Mouse (Mus musculus) thymus, postnatal 25 days (tissue): ENCODE measurements around the gene Tmtc2.

Experiments used
- DNase-seq: peaks from one replicate; pipeline ENCODE4 v3.0.0; 2022

Gene Tmtc2

DNA sequence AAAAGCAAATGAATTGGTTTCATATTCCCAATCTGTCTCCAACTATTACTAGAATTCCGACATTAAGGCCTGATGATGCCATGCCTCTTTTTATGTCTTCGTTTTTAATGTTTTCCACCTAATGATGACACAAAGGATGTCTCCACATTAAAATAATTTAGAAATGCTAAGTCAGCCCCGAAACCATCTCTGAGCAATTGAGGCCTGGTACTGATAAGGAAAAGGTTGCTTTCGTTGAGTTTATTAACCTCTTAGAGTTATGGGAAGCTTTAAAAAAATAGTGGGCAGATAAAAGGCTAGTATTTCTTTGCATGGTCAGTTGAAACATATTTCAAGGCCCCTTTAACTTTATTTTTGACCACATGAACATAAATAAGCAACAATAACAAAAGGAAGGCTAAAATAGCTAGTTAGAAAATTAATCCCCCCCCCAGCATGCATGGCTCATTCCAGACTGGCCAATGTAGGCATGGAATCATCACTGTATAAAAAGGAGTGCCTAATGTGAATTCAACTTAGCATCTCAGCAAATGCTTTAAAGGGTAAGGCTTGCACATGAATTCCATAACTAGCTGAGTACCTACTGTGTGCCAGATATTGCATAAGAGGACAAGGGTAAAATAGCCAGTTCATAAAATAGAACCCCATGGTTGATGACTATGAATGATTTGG is 168.3 kb downstream of the Tmtc2 start:
- no peak for DNase-seq

DNA sequence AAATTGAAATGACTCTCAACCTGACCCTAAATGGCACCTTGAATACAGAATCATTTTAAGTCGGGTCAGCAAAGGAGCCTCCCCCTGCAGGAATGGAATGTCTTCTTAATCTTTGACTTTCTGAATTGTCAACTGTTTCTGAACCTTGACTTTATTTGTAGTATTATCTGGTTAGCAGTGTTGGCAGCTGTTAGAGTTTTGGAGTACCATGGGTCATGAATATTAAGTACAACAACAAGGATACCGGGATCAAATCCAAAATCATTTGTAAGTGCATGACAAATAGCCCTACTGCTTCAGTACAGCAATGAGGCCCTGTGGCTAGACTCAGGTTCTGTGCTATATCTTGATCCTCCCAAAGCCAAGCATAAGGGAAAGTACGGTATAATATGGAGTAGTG is 170.3 kb downstream of the Tmtc2 start:
- DNase-seq: no peak

DNA sequence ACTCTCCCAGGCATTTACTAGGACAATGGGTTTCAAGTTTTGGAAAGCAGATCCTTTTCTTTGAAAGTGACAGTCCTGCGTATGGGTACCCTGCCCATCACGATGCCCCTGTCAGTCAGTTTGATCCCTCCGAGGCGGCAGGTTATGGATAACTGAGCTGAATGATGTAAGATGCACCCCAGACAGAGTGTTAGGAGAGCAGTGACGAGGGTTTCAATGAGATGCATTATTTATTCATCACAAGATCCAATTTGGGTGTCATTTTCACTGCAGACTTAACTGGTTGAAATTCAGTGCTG is 171.8 kb downstream of the Tmtc2 start:
- no peak for DNase-seq

DNA sequence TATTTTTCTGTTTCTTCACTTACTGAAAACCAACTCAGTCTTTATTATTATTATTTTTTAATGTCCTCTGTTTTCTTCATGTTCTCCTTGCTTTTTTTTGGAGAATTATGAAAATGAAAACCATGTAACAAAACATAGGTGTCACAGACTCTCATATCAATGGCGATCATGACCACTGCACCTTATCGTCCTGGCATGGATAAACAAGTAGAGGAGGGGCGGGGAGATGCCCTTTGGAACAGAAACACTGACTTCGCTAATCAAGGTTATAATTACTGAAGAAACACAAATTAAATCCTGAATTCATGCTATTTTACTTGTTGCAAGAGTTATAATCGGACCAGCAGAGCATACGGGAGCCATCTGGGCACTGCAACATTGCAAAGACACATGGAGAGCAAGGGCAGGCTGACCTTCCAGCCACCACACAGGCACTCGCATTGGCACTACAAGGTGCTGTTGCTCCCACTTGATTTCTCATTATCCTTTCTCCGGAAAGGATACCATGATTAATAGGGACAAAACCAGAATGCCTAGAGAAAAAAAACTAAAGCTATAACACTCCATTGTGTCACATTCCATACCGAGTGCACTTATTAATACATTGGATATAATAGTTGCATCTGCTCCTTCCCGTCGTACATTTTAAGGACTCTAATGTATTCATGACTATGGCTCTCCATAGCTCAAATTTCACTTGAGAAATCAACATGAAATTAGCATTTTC is 172.3 kb downstream of the Tmtc2 start:
- DNase-seq: no peak

DNA sequence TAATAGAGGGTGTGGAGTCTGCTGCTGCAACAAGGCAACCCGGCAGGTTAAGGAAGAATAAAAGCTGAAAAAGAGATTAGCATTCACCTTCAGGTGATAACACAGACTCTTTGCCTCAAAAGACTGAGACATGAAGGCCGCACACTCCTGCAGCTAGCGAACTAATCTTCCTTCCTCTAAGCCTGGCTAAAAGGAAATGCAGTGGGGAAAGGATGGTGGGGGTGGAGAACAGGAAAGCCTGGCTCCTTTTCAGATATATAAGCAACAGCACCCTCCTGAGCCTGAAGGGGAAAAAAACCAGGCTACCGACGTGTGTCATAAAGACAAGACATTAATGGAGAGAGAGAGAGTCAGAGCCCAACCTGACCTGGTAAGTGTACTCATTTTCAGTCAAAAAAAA is 174.9 kb downstream of the Tmtc2 start:
- DNase-seq: no peak

DNA sequence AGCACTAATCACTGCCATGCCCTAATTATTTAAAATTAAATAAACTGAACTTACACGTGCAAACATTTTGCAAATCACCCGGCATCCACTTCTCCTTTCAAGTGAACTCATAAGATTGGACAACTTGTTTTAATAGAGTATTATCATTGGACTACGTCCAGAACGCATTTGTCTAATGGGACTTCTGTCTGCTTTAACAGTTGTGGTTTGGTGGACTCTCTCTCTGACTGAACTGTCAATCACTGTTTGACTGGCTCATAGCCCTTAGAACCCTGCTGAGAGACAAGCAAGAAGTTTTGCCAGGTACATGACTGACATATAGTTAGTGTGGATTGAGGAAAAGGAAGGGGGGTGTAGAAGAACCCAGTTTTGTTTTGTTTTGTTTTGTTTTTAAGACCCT is 190.2 kb downstream of the Tmtc2 start:
- DNase-seq: no peak

DNA sequence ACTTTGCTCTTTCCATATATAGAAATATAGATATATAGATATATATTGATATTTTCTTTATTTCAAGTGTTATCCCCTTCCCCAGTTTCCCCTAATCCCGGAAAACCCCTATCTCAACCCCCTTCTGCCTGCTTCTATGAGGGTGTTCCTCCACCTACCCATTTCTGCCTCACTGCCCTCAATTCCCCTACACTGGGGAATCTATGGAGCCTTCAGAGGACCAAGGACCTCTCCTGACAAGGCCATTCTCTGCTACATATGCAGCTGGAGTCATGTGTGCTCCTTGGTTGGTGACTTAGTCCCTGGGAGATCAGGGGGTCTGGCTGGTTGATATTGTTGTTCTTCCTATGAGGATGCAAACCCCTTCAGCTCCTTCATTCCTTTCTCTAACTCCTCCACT is 192.5 kb downstream of the Tmtc2 start:
- no peak for DNase-seq

DNA sequence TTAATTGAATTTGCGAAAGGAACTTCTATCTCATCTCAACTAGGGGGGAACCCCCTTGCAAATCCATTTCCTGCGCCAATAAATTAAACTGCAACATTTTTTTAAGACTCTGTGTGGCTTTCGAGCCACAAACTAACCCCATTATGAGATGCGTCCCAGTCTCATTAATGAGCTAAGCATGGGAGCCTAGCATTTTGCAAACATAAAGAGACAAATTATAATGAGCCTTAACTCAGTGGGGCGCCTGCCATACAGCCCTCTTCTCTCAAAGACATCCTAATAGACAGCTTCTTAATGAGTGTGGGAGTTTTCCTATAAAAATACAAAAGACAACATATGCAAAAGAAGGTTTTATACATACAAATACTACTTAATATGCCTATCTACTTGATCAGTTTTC is 193.0 kb downstream of the Tmtc2 start:
- no peak for DNase-seq

DNA sequence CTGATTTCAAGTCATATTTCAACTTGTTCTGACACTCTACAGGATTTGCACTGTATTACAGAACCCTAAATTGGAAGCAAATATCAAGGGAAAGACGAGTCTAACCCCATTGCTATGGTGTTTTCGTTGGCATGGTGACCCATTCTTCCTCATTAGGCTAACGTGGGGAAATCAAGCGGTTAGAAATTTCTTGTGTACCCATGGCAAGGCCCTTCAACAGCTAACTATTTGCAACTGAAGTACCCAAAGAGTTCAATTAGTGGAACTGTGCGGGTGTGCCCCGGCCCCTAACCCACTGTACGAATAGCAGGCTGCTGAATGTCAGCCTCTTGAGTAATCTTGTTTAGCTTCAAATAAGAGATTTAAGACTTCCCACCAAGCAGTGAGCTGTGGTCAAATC is 193.7 kb downstream of the Tmtc2 start:
- DNase-seq: no peak

DNA sequence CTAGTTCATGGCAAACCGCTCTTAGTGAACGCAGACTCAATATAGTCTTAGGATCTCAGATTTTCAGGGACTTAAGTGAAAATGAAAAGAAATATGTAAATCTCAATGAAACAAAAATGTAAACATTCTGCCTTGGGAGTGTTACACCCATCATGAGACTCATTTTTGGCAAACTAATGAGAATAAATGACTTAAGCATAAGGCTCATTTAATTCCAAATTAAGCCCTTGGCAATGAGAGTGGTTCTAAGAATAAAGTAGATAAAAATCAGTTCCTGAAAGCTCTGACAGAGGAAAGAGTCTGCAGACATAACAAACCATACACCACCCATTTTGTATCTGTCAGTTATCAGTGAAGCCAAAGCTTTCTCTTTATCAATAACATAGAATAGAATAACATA is 196.5 kb downstream of the Tmtc2 start:
- no peak for DNase-seq

DNA sequence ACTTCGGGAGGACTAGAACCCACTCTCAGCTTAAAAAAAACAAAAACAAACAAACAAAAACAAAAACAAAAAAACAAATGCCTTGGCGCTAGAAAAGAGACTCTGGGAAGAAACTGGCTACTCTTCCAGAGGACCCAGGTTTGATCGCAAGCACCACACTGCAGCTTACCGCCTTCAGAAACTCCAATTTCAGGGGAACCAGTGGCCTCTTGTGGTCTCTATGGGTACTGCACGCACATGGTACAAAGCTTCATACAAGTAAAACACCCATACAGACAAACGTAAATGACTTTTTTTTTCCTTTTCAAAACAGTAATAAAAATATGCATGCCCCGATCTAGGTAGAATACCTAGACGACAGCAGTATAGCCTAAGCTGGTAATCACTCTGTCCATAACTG is 201.0 kb downstream of the Tmtc2 start:
- peak; percentile 3 for DNase-seq

DNA sequence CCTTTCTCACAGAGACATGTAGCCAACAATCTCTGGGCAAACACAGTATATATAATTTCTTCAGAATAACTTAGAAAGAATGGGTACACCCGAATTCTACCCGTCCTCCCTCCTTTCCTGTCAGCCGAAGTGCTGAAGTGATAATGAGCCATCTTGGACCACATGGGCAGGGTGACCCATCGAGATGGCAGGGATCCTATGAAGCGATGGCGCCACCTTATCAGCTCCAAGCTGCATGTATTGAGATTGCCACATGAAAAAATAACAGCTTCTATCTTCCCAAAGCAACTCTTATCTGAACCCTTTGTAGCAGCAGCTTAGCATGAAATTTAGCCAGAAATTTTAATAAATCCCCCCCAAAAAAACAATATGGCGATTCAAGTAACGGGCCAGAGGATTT is 206.0 kb downstream of the Tmtc2 start:
- DNase-seq: no peak

DNA sequence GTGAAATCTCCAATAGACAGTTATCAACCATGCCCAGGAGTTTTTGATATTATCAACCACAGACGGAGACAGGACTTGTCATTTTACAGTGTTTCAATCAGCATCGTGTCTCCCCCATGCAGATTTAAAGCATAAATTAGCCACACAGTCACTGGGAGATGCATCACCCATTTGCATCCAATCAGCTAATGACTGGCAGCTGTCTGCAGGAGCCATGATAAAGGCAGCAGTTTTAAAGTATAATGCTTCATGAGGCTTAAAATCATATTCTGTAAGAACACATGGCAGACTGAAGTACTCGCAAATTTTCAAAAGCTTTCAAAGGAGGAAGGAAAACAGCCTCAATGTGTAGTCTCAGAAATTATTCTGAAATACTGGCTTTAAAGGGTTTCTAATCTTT is 209.8 kb downstream of the Tmtc2 start:
- DNase-seq: no peak

DNA sequence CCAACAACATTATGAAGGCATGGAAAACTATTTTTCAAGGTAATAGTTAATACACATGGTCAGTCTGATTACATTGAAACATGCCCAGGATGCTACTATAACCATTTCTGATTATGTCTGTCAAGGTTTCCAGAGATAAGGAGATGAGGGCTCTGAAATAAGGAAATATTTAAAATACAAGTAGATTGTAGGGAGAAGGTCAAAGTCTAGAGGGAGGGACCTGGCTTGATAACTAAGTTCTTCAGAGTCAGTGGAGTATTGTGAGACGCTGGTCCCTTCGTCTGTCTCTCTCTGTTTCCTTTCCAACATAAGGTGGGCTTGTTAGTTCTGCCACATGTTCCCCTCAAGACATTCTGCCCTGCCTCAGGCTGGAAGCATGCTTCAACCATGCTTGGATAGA is 223.9 kb downstream of the Tmtc2 start:
- DNase-seq: no peak

DNA sequence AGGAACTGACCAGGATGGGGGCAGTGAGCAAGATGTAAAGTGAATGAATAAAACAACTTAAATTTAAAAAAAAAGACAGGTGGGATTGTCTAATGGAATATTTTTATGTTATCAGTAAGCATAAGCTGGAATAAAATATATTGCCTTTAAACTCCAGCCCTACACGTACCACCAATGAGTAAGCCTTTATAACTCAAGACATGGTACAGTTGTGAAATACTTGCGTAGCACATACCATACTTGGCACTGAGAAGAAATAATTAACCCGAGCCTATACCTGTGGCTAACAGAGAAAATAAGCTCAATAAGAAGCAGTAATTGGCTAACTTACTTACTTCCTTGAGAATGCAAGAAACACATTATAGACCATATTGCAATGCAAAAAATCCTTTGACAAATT is 228.3 kb downstream of the Tmtc2 start:
- no peak for DNase-seq

DNA sequence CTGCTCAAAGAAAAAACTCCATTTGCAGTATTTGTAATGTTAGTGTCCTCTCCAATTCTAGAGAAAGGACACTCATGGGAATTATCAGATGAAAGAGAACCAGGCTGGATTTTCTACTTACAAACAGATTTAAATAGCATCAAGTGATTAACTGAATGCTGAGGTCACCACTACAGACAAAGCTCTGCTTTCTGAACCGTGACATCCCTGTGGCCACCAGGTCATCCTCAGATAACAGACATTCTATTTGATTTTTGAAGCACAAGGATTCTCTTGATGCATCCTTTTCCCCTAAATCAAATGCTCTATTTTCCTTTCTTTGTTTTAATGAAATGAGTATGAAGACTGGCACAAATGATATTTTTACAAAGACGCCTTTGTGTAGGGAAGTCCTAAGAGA is 241.4 kb downstream of the Tmtc2 start:
- no peak for DNase-seq

DNA sequence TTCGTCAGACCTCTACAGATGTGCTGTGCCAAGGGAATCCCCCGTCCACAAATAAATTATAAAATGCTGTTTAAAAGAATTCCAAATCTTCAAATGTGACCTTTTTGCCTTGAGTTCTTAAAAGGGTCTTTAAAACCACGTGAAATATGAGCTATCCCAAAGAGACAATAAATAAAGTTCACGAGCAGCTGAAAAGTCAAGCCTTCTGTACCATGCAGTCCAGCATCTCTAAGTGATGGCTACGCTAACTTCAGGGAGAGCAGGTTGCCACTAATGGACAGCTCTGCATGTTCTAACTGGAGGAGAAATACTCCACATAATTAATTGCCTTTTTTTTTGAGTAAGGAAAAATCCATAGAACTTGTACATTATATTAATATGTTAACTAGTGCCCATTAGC is 243.9 kb downstream of the Tmtc2 start:
- no peak for DNase-seq

DNA sequence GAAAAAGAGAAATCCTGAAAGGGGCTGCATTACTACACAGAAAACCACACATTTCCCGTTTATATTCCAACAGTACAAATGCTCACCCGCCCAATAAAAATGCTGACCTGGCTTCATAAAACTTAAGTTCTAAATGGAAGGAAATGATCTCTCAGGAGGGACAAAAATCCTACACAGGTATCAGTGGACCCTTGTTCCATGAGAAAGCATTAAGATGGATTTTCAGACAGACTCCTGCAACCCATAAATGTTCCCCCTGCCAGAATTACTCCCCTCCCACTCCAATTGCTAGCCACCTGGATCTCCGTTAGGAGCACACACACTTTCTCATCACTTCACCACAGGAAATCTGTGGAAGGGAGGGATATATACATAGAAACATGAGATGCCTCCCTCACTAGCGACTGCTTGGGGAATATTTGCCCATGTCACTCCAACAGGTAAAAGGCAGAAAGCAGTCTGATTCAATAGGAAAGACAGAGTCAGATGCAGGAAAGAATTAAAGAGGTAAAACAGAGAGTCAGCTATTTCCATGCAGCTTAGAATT is 250.5 kb downstream of the Tmtc2 start:
- DNase-seq: no peak

DNA sequence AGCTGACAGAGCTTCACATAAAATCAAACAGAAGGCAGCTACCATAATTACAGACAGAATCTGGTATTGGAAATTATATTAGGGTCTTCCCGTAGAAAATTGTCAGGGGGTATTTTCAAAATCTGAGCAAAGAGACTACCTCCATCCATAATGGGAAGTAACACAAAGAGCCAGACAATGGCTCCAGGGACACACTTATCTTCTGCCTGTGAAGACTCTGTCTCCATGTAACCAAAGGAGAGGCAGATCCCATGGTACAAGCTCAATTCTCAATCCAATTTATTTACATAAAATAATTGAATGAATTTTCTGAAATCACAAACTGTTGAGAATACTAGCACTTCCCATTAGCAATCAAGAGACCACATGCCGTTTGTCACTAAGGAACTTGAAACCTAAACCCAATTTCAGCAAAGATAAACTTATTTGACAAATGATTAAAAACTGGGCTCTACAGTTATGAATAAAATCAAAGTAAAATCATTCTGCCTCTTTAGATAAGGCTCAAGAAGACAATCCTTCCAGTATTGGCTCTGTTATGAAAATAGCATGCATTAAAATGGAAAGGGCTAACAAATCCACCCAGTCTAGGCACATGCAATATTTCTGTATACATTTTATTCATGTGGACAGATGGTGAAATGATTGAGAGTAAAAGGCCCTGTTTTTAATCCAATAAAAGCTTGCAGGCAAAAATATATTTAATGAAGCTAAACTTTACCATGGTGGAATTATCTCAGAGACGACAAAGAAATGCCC is 254.8 kb downstream of the Tmtc2 start:
- no peak for DNase-seq

DNA sequence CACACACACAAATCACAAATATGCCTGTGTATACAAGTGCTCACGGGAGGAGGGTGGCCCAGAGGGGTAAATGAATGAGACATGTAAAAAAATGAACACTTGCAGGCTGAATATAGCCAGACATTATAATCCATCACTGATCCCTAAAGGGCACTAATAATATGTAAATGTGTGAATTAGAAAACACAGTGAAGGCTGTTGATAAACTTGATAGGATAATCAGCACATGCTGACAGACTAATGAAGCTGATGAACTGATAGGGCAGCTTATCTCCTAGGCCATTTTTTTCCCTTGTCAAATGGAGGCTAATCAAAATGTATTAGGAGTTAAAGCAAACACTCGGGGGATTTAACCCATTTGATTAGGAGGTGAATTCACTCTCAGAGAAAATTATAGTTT is 255.4 kb downstream of the Tmtc2 start:
- no peak for DNase-seq

DNA sequence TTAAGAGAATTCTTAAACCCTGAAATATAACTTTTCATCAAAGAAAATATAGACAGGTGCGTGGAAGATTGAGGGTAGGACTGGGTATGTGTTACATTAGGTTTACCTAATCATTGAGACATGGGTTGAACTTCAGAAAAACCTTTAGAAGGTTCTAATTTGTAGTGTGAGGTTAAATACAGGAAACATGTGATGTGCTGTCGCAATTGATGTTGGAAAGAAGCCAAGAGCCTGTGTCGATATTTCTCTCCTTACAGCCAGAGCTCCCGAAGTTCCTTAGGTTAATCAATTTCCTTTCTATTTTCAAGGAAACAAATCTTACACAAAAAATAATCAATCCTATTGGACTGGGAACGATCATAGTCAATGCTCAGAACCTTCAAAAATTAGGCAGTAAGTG is 261.3 kb downstream of the Tmtc2 start:
- DNase-seq: no peak

DNA sequence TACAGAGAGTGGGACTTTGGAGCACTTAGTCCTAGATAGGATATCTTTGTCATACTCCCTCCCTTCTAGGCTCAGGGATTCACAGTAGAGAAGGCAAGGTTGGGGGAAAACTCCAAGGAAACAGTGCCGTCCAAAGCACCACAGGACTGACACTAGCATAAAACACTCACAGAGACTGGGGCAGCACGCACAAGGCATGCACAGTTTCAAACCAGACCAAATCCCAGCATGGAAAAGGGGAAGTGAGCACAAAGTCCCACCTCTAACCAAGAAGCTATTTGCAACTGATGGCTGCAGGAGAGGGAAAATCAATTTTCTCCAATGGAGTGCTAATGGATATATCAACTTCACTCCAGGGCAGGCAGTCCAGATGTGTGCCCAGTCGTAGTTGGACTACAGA is 276.7 kb downstream of the Tmtc2 start:
- DNase-seq: no peak

DNA sequence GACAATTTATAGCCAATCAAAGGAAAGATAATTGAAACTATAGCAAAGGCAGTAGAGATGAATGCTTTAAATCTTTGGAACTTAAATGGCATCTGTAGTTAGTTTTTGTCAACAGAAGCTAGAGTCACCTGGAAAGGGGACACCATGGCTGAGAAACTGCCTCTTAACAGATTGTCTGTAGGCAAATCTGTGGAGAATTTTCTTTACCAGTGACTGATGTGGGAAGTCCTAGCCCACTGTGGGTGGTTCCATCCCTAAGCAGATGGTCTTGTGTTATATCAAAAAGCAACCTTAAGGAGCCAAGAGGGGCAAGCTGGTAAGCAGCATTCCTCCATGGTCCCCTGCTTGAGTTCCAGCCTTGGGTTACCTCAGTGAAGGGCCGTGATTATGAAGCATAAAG is 281.3 kb downstream of the Tmtc2 start:
- DNase-seq: no peak

DNA sequence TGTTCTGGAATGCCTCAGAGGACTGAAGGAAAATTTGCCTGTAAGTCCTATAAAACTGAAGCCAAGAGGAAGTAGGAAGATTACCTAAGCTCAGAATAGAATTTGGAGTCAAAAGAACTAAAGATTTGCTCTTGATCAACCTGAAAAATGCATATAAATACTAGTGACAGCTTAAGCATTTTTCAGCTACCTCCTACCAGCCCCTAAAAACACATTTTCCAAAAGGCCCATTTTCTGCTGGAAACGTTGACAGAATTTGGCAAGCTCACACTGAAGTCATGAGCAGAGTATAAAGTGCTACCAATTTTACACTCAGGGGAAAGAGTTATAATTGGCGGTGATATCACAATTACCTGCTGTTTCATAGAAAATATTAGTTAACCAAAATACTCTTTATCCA is 285.8 kb downstream of the Tmtc2 start:
- no peak for DNase-seq
